Mouse (Mus musculus) embryo, embryonic 11 days (tissue): Measurements from ENCODE around the gene Cd3eap.

ENCODE experiments used
- DNase-seq: peaks from one replicate; pipeline ENCODE4 v3.0.0-alpha.2; 2015

Gene Cd3eap

DNA sequence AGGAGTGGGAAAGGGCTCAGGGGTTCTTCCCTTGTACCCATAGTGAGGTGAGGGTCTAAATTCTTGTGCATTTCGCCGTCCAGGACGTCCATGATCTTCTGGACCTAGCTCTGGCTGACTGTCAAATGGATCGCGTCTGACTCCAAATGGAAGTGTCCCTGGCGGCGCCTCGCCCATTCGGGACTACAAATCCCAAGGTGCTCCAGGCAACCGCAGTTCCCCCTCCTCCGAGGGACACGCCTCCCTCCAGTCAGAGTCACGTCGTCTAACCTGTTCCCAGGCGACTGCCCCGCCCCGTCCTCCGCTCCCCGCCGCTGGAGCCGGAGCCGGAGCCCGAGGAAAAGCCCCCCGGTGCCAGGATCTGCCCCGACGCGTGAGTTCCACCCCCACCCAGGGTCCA is 1.7 kb upstream of the Cd3eap start:
- peak; percentile 93 for DNase-seq

- DNase-seq = peak; percentile 89
Observed at GRCm38 (mm10) chr7:19359892-19360641, 784 bp upstream of the Cd3eap start.

DNA sequence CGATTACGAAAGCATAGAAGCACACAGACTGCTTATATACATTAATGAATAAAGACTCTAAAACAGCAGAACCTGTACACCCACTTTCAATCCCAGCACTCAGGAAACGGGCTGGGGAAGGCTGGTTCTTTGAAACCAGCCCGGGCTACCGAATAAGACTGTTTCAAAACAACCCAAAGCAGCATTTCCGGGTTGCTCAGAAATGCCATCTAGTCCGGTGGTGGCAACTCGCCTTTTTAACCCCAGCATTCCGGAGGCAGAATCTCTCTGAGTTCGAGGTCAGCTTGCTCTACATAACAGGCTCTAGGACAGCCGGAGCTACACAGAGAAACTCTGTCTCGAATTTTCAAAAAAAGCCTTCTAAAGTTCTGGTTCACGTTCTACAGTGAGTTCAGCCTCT is 649 bp downstream of the Cd3eap start:
- no peak for DNase-seq

GRCm38 (mm10) chr7:19357381-19358375 is 1.6 kb downstream of the Cd3eap start:
- no peak for DNase-seq

DNA sequence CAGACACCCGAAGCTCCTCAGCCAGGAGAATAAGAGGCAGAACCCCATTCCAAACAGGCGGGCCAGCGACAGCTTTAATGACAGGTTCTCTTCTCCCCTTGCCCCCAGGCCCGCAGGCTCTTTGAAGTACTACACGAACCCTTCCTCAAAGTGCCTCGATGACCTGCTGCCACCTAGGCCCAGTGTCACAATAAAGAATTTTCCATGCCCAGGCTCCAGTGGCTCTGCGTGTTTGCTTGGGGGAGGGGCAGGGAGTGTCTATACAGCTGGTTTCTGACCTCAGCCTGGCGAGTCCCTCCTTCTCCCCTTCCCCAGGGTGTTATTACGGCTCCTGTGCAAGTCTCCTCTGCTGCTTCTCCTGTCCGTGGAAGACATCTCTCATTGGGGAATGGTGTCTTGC is 3.0 kb downstream of the Cd3eap start:
- no peak for DNase-seq

DNA sequence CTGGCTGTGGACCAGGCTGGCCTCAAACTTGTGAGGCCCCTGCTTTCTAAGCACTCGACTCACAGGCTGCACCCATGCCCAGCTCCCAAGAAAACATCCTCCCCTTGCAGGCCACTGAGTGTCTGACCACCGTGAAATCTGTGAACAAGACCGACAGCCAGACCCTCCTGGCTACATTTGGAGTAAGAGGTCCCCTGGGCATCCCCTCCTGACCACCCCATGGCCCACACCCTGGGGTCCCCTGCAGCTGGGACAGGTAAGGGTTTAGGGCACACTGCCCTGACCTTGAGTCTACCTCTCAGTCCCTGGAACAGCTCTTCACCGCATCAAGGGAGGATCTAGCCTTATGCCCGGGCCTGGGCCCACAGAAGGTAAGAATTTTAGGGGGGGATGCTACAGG is 4.3 kb downstream of the Cd3eap start:
- no peak for DNase-seq

DNA sequence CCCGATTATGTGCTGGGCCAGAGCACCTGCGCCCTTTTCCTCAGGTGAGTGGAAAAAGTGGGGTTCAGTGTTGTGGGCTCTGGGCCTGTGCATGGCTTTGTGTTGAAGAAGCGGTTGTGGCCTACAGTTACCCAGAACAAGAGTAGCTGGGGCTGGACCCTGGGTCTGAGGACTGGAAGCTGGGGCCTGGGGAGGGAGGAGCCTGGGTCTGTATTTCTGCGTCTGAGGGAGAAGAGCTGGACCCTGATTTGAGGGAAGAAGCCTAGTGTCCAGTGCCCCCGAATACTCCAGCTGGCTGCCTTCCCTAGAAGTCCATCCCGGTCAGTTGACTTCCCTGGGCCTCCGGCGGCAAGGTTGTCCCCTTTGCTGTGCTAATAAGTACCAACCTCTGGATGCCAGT is 9.1 kb downstream of the Cd3eap start:
- no peak for DNase-seq

DNA sequence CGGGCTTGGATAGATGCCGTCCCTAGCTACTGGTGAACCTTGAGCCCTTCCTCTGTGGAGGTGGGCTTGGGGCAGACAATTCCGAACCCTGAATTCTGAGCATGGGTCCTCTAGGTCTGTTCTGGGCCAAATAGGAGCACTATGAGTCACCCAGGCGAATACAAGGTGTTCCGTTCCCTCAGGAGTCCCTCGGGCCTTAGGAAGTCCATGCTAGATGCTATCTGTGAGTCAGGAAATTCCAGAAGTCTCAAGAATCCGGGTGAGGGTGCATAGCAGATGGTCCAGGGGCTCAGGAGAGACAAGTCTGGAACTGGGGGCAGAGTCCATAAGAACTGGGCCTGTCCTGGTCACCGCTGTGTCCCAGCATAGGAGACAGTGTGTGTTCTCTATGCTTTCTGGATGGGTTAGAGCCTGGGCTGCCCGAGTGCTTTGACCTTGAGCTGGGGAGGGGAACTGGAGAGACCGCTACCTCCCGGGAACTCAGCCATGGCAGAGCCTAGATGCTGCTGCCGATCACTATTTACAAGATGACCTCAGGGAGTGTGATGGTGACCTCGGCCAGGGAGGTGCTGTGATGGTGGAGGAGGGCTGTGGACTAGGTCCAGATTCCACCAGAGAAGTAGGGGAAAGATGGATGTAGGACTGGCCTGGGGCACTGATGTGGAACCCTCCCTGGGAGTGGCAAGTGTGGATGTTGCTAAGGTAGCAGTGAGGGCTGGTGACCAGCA is 9.9 kb downstream of the Cd3eap start:
- DNase-seq = no peak

GRCm38 (mm10) chr7:19344938-19345471 is 14.3 kb downstream of the Cd3eap start:
- DNase-seq = peak; percentile 99

GRCm38 (mm10) chr7:19344237-19344847 is 14.9 kb downstream of the Cd3eap start, which contains the start of gene Ercc1:
Gene Ercc1 (plus strand): TSS chr7:19344778.
- no peak for DNase-seq

- DNase-seq = peak; percentile 88
Observed at GRCm38 (mm10) chr7:19343210-19343808, 16.0 kb downstream of the Cd3eap start.

GRCm38 (mm10) chr7:19342481-19343027 is 16.7 kb downstream of the Cd3eap start:
- peak; percentile 89 for DNase-seq

DNA sequence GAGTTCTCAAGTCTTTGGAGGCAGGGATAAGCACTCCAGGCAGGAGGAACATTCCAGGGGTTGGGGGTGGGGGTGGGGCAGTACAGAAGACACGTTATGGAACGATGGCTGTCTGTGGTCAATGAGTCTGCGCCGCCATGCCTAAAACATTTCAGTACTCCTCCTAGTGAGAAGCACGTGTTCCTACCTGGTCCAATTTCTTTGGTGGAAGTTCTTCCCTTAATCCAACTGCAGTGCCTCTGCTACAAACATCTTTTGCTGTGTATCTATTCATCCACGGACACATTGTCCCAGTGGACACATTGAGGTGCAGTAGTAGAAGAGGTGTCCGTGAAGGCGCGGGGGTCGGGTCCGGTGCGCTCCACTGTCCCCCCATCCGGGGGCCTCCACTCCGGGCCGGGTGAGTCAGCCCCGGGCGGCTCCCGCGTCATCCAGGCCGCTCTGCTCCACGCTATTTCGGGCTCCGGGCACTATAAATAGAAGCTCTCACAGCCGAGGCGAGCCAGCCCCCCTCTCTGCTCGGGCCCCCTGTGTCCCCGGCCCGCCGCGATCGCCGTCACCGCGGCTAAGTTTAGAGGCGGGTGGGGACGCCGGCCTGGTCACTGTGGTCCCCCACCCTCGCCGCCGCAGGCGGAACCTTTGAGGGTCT is 17.4 kb downstream of the Cd3eap start:
- DNase-seq = peak; percentile 49

GRCm38 (mm10) chr7:19341250-19341649 is 18.0 kb downstream of the Cd3eap start:
- no peak for DNase-seq

- no peak for DNase-seq
Observed at GRCm38 (mm10) chr7:19338596-19338995, 20.7 kb downstream of the Cd3eap start.

DNA sequence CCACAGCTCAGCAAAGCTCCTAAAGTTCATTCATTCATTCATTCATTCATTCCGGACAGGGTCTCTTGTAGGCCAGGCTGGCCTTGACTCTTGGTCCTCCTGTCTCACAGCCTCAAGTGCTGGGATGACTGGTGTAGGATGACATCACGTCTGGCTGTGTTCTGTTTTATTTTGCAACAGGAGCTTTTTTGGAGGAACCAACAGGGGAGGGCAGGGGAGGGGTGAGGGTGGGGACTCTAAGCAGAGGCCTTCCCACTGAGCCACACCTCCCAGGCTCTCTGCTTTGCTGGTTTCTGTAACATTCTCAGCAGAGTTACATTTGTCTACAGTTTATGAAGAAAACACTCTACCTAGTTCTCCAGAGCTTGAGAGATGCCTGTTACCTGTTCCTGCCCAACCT is 21.2 kb downstream of the Cd3eap start:
- DNase-seq = no peak

DNA sequence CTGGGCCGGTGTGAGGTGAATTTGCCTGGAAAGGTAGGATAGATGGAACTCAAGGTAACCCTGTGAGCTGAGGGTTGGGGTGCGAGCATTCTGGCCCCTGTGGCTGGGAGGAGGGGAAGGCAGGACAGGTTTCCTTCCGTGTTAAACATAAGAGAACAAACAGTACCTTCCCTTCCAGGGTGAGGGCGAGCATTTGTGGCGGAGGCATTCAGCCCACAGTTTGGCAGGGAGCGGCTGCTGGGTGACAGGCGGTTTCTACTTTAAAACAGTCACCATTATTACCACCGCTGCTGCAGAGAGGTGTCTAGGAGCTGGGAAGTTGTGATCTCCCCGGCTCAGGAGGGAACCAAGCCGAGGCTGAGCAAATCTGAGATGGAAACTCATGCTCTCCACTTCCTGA is 22.2 kb downstream of the Cd3eap start:
- DNase-seq = no peak

GRCm38 (mm10) chr7:19335583-19335982 is 23.7 kb downstream of the Cd3eap start:
- no peak for DNase-seq

- peak; percentile 81 for DNase-seq
Observed at GRCm38 (mm10) chr7:19332709-19333352, 26.5 kb downstream of the Cd3eap start.

GRCm38 (mm10) chr7:19331910-19332309 is 27.4 kb downstream of the Cd3eap start:
- DNase-seq = no peak

- no peak for DNase-seq
Observed at GRCm38 (mm10) chr7:19328425-19328824, 30.9 kb downstream of the Cd3eap start.
